Mouse (Mus musculus): Measurements from ENCODE around the gene Exosc8.

- TF ChIP-seq CTCF (IDR thresholded peaks at IDR 0.05; ENCODE audit: low read depth) (no peak), EP300 (IDR thresholded peaks at IDR 0.05; ENCODE audit: low read depth) (no peak)
Measured at GRCm38 (mm10) chr3:54725344-54725743, 9.8 kb downstream of the Exosc8 start.

Measured in liver, embryonic 14.5 days (tissue).